Mouse (Mus musculus) ovary, adult 10 weeks (tissue): ENCODE data around the gene Olfr955. TPM values are rescaled to one million over a fixed set of nuclear protein-coding genes. Genes with fewer than 3 reads are reported as not detected.

ENCODE experiments used
- polyA plus RNA-seq: library from polyadenylated mRNA; stranded (reverse); fragments of 350-450 nt; fragmentation: Illumina TruSeq; extraction: RNeasy Lipid Tissue Mini Kit (QIAGEN cat#74804); gene quantifications from one replicate; pipeline ENCODE4 v1.2.3, GENCODE M21; 2014

The Olfr955 gene
- polyA plus RNA-seq, result not detected

DNA sequence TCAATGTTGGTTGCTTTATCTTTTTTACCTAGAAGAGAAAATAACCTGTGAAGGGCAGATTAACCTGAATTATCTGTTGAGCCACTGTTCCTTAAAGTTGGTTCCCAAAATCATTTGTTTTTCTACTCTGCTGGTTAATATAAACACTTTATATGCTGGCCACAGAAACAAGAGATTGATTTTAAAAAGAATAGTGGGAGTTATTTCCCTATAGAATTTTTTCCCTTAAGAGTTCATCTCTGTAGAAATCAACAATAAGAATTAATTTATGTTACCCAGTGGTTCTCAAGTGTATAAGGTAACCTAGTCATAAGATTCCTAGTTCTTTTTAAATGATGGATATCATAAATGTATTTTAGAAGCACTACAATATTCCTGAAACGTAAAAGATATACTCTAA lies at the start of gene Olfr955:
Gene Olfr955, minus strand, starts transcription at position 101 of the 400 bp plus-strand sequence.

DNA sequence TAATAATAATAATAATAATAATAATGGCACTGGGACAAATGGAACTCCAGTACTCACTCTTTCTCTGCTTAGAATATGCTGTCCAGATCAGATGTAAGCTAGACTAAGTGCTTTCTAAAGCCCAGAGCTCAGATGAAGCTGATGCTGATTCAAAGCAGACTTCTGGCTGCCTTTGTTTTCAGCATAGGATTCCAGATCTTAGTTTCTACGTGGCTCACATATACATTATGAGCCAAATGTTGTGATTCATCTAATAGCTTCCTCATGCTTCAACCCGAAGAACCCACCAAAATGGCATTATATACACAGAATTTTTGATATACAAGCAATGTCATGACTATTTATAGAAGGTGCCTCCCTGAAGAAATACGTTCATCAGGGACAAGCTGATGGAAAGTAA lies 43.8 kb upstream of the Olfr955 start, which contains the start of gene Olfr957:
Gene Olfr957, minus strand, starts transcription at position 279 of the 400 bp plus-strand sequence.

DNA sequence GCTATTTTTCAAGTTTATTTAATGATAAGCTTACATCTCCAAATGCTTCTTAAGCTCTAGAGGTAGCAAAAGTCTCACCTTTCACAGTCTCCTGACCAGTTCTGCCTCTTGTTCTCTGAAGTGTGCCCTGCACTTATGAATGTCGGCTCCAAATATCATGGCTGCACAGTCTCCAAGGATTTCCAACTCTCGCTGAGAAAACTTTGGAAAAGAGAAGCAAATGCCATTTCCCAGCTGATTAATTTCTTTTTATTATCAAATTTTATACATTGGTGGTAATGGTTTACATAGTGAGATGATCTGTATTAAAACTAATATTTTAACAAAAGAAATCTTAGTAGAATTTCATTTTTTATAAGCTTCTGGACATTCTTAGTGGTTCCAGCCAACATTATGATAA lies 22.2 kb upstream of the Olfr955 start, which contains the start of gene Olfr44:
Gene Olfr44, minus strand, starts transcription at position 101 of the 400 bp plus-strand sequence.

DNA sequence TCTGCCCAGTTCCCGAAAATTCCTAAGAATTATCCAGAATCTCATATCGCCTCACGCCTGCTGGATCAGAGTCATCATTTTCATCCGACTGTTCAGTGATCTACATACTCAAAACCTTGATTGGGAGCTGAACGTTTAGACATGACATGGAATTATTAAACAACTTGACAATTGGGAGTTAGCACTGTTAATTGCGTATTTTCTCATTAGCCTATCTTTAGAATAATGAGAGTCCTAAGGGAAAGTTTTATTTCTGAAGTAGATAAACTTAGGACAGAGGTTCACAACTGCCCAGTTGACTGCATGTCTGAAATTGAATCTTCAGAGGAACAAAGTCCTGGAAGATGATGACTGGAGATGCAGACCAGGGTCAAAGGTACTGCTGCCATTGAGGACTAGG lies 15.3 kb downstream of the Olfr955 start, which contains the start of gene Olfr954:
Gene Olfr954, plus strand, starts transcription at position 301 of the 400 bp plus-strand sequence.

DNA sequence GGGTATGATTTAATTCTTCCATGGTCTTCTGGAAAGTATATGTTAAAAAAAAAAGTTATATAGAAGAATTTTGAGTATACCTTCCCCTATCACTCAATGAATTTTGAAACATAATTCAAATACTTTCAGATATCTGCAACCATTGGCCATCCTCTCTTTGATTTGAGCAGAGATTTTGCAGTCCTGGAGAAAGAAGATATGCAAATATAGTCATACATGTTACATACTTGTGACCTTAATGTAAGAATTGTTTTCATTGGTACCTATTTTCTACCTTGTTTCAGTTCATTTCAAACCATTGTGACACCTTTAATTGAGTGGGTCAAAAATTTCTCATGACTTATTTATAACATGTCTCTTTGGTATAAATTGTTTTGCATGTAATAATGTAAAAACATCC lies 44.7 kb downstream of the Olfr955 start, which contains the start of gene Olfr952:
Gene Olfr952, minus strand, starts transcription at position 101 of the 400 bp plus-strand sequence.

Other genes starting within 250 kb of the Olfr955 start
- not detected for gene Olfr1537, start 221.9 kb downstream of the Olfr955 start, polyA plus RNA-seq
- not detected for gene Olfr945, start 195.1 kb downstream of the Olfr955 start, polyA plus RNA-seq
- not detected for gene Olfr948, start 145.9 kb downstream of the Olfr955 start, polyA plus RNA-seq
- not detected for gene Olfr951, start 84.5 kb downstream of the Olfr955 start, polyA plus RNA-seq
- gene Olfr952, start 44.8 kb downstream of the Olfr955 start, polyA plus RNA-seq, result not detected
- gene Olfr954, start 15.2 kb downstream of the Olfr955 start, polyA plus RNA-seq, result not detected
- gene Olfr44, start 22.1 kb upstream of the Olfr955 start, polyA plus RNA-seq, result not detected
- gene Olfr957, start 43.9 kb upstream of the Olfr955 start, polyA plus RNA-seq, result not detected
- not detected for gene Olfr958, start 82.1 kb upstream of the Olfr955 start, polyA plus RNA-seq
- not detected for gene Olfr959, start 103.6 kb upstream of the Olfr955 start, polyA plus RNA-seq
- gene AW551984, start 132.5 kb upstream of the Olfr955 start, polyA plus RNA-seq, result 5.8 TPM
- not detected for gene Olfr148, start 138.7 kb upstream of the Olfr955 start, polyA plus RNA-seq
- gene Olfr960, start 149.4 kb upstream of the Olfr955 start, polyA plus RNA-seq, result not detected
- gene Olfr961, start 173.1 kb upstream of the Olfr955 start, polyA plus RNA-seq, result not detected
- gene Olfr963, start 195.3 kb upstream of the Olfr955 start, polyA plus RNA-seq, result not detected
- gene Olfr149, start 235.2 kb upstream of the Olfr955 start, polyA plus RNA-seq, result not detected
- gene Olfr965, start 239.4 kb upstream of the Olfr955 start, polyA plus RNA-seq, result not detected